Mouse (Mus musculus): Measurements from ENCODE around the gene Prpsap2.

Gene Prpsap2

GRCm38 (mm10) chr11:61715130-61715529 is 46.8 kb downstream of the Prpsap2 start:
- DNase-seq (ENCODE audit: low spot score in 2 of 2), result peak in 1 of 2 experiments; percentile 4

DNA sequence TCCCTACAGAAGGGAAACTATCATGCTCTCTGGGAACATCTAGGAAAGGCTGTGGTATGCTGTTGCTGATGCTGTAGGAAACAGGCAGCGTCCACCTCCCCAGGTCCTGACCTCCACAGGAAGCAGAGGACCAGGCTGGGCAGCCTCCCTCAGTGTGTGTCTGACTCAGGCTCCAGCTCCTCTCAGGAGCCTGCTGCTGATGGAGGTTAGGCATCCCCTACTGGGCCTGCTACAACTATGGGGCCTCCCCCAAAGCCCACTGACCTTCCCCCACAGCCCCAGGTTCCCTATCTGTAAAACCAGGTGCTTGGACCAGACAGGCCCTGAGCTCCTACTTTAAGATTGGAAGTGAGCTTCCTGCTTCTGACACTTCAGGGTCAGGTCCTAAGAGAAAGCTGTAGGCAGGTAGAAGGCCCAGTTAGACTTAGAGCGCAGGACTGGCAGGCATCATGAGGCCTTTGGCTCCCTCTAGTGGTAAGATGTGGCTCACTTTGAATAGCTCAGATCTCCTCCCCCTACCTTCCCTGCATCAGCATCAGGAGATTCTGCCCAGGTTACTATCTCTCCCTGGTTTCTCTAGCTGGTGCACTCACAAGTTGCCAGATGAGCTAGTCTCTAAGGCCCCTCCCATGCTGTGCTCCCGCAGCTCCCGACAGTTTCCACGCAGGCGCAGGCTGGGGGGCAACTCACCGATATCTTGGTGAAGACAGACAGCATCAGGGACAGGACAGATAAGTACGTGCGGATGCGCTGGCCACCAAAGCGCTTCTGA is 47.4 kb downstream of the Prpsap2 start:
- DNase-seq (ENCODE audit: low spot score in 2 of 2), result peak; percentile 82 to 84

- DNase-seq (ENCODE audit: low spot score in 2 of 2), result no peak
These were observed 48.6 kb downstream of the Prpsap2 start for GRCm38 (mm10) chr11:61713157-61713855.

DNA sequence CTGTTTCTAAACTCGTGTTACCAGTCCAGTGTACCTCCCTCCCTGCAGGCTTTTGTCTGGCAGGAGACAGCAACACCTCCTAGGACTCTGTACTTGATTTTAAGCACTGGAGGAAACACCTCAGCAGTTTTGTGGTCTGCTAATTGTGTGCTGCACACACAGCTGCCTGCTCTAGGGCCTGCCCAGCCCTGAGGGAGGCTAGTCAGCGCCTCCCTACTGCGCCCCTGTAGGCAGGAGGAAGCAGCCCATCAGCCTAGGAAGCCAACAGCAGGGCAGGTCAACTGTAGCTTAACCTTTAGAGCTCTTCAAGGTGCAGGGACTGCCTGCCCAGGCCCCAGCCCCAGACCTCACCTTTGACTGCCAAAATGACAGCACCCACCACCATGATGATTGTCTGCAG is 53.0 kb downstream of the Prpsap2 start:
- DNase-seq (ENCODE audit: low spot score in 2 of 2), result no peak

DNA sequence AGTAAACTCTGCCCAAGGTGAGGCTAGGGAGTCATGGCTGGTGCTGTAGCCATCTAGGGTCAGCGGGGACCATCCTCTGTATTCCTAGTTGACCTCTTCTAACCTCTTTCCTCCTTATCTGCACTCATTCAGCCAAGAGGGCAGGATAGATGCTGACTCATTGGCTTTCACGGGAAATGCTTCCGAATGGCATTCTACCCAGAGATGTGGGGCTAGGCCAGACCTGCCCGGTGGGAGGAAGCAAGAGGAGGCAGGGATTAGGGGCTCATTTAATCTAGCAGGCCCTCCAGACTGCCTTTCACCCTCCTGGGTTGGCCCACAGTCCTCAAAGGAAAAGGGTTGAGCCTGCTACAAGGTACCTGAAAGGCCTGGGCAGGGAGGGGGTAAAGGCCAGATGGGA is 55.7 kb downstream of the Prpsap2 start:
- DNase-seq (ENCODE audit: low spot score in 2 of 2), result no peak

DNA sequence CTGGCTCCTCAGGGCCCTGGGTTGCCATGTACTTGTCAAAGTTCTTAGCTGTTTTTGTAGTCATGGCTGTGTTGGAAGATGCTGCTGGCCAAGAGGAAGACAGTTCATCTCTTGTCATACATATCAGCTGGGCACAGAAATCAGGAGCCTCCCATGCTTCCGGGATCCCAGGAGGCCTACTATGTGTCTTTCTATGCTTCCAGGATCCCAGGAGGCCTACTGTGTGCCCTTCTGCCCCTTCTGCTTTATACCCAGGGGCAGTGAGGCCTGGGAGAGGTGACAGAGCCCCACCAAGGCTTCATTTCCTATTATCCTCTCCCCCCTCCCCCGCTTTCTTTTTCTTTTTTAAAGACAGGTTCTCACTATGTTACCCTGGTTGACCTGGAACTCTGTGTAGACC is 56.3 kb downstream of the Prpsap2 start:
- DNase-seq (ENCODE audit: low spot score in 2 of 2), result no peak

DNA sequence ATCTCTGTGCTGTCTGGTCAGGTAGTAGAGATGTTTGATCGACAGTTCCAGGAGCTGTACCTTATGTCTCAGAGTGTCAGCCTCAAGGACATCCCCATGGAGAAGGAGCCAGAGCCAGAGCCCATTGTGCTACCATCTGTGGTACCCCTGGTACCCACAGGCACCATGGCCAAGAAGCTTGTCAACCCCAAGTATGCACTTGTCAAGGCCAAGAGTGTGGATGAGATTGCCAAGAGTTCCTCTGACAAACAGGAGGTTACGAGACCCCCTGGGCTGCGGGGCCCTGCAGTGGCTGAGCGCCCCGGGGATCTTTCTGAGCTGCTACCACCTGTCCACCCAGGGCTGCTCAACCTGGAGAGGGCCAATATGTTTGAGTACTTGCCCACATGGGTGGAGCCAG is 59.4 kb downstream of the Prpsap2 start:
- DNase-seq (ENCODE audit: low spot score in 2 of 2), result no peak

GRCm38 (mm10) chr11:61701696-61702095 is 60.2 kb downstream of the Prpsap2 start:
- DNase-seq (ENCODE audit: low spot score in 2 of 2), result no peak

DNA sequence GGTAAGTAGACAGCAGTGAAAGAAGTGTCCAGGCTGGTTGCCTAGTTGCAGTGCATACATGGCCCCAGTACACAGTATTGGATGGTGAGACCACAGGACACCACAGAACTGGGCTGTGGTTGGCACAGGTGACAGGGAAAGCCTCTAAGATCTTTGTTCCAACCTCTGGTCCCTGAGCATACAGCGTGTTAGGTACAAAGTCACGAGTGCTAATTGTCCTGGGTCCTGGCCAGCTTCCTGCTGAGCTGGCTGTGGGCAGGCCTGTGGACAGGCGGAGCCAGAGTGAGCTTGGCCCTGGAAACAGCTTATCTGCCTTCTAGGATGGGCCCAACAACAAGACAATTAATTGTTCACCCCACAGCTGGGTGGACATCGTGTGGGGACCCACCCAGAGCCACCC is 62.0 kb downstream of the Prpsap2 start:
- DNase-seq (ENCODE audit: low spot score in 2 of 2), result no peak

GRCm38 (mm10) chr11:61699460-61699859 is 62.4 kb downstream of the Prpsap2 start:
- DNase-seq (ENCODE audit: low spot score in 2 of 2), result no peak

DNA sequence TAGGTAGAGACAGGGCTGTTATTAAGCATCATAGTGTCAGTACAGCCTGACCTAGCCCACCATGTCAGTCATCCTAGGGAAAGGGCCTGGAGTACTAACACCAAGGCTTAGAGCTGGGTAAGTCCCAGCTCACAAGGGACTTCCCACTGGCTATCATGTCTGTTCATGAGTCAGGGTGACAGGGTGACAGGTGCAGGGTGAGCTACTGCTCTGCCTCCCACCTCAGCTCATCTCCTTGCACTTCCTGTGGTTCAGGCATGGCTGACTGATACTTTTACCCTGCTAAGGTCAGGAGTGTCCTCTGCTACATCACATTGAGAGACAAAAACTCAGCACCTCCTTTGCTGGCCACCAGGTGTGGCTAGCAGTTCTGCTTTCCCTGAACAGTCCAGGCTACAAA is 63.0 kb downstream of the Prpsap2 start:
- no peak for DNase-seq (ENCODE audit: low spot score in 2 of 2)

- no peak for DNase-seq (ENCODE audit: low spot score in 2 of 2)
These were observed 68.9 kb downstream of the Prpsap2 start for GRCm38 (mm10) chr11:61692996-61693395.

- DNase-seq (ENCODE audit: low spot score in 2 of 2), result no peak
These were observed 74.3 kb downstream of the Prpsap2 start for GRCm38 (mm10) chr11:61687595-61687994.

- no peak for DNase-seq (ENCODE audit: low spot score in 2 of 2)
These were observed 74.9 kb downstream of the Prpsap2 start for GRCm38 (mm10) chr11:61686906-61687453.

GRCm38 (mm10) chr11:61686141-61686540 is 75.7 kb downstream of the Prpsap2 start:
- DNase-seq (ENCODE audit: low spot score in 2 of 2), result no peak

DNA sequence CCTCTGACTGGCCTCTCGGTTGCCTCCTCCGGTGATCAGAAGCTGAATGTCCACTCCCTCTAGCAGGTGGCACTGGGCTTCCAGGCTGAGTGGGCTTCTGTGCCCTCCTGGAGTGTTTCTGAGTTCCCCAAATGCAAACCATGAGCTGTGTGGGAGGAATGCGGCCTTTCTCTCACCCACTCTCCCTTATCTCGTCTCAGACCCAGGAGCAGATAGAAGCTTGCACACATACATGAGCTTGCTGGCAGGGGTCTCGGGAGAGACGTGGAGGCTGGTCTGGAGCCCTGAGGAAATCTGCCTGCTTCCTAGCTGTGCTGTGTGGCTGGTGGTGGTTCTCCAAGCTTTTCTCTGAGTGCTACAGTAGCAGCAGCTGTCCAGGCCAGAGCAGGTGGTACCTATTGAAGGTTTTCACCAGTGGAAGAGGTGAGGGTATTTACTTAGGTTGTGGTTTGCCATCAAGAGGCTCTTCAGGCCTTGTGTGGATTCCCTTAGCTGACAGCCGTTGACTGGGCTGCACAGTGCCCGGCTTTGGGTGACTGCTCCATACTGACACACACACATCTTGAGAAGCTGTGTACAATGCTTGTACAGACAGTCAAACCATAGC is 76.7 kb downstream of the Prpsap2 start:
- no peak for DNase-seq (ENCODE audit: low spot score in 2 of 2)

- no peak for DNase-seq (ENCODE audit: low spot score in 2 of 2)
These were observed 77.8 kb downstream of the Prpsap2 start, which contains the start of gene Fam83g for GRCm38 (mm10) chr11:61683907-61684731. TSS of gene Fam83g (plus strand) at chr11:61684091.
